Mouse (Mus musculus) E14TG2a.4 (cell line): ENCODE results near the gene Dnah7c.
"Not testable (repeated sequence)": the region's sequence is repeated elsewhere in the genome, so short reads cannot be mapped to it uniquely, and the experiment has no call there.

Source experiments
- H3K27me3 ChIP-seq: 2 replicates; pipeline ENCODE4 v1.6.1; 2014; ENCODE audit warnings: low read length, control low read depth; ENCODE audit not compliant: insufficient read depth
- H3K36me3 ChIP-seq: 2 replicates; pipeline ENCODE4 v1.6.1; 2014; ENCODE audit warnings: low read length, control low read depth; ENCODE audit not compliant: insufficient read depth
- H3K4me1 ChIP-seq: replicated peaks from 2 replicates; pipeline ENCODE4 v1.6.1; 2014; ENCODE audit warnings: low read depth, low read length, control low read depth
- H3K4me3 ChIP-seq: replicated peaks from 2 replicates; pipeline ENCODE4 v1.5.1; 2014; ENCODE audit warnings: mild to moderate bottlenecking, low read length
- H3K9me3 ChIP-seq: 2 replicates; pipeline ENCODE4 v1.6.1; 2014; ENCODE audit warnings: low read length, control low read depth
- CTCF ChIP-seq: conservative IDR thresholded peaks from 2 replicates; pipeline ENCODE4 v1.5.1; 2014; ENCODE audit warnings: low read length
- NANOG ChIP-seq: IDR thresholded peaks from 2 replicates; pipeline ENCODE4 v1.6.1; 2014; ENCODE audit warnings: borderline replicate concordance, low read length, mixed read lengths
- POU5F1 ChIP-seq: IDR thresholded peaks from 2 replicates; pipeline ENCODE4 v1.6.1; 2014; ENCODE audit warnings: low read length, borderline replicate concordance

Dnah7c gene

GRCm38 (mm10) chr1:46521032-46521431, 95.6 kb downstream of the Dnah7c start:
- TF ChIP-seq NANOG (no peak), CTCF (no peak), POU5F1 (no peak)
- H3K36me3 ChIP-seq = no peaks in the 10 kb centered on the region
- no peaks in the 10 kb centered on the region for H3K4me1 ChIP-seq
- H3K4me3 ChIP-seq = no peak overlapping the region
- no peaks in the 10 kb centered on the region for H3K27me3 ChIP-seq
- H3K9me3 ChIP-seq = no peaks in the 10 kb centered on the region

- H3K36me3 ChIP-seq, H3K9me3 ChIP-seq, H3K4me3 ChIP-seq, H3K27me3 ChIP-seq, H3K4me1 ChIP-seq: not testable (repeated sequence)
Measured at GRCm38 (mm10) chr1:46526537-46526936, 101.1 kb downstream of the Dnah7c start.

GRCm38 (mm10) chr1:46544812-46545421, 119.5 kb downstream of the Dnah7c start:
- TF ChIP-seq POU5F1 = no peak
- TF ChIP-seq NANOG = no peak
- TF ChIP-seq CTCF = no peak
- H3K9me3 ChIP-seq = peaks cover 27% of the 10 kb centered on the region; the same call in 1 of the 2 replicates

DNA sequence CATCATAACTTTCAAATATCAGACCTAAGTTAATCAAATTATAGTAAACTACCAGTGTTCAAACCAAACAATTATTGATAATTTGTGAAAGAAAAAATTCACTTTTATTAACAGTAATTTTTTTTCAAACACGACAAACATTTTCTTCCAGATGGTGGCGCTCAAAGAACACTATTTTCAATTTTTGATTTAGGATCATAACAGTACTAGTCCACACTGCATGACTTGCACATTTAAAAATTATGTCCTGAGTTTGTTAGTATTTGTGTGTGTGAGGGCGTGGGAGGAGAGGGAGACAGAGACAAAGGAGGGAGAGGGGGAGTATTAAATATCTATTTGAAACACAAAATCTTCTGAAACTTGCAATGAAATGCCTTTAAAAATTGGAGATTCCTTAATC, 155.0 kb downstream of the Dnah7c start:
- Histone ChIP-seq H3K4me3 (no peak overlapping the region), H3K27me3 (no peaks in the 10 kb centered on the region), H3K4me1 (no peaks in the 10 kb centered on the region), H3K9me3 (peaks cover 14% of the 10 kb centered on the region), H3K36me3 (no peaks in the 10 kb centered on the region)
- TF ChIP-seq CTCF (no peak; the same call in 1 of the 2 replicates), POU5F1 (no peak), NANOG (no peak)

More at GRCm38 (mm10) chr1:46544812-46545421, 119.5 kb downstream of the Dnah7c start:
- Histone ChIP-seq H3K27me3 (no peaks in the 10 kb centered on the region), H3K4me3 (no peak overlapping the region), H3K36me3 (no peaks in the 10 kb centered on the region), H3K4me1 (no peaks in the 10 kb centered on the region)

- H3K27me3 ChIP-seq, H3K36me3 ChIP-seq, H3K4me1 ChIP-seq, H3K4me3 ChIP-seq, H3K9me3 ChIP-seq: not testable (repeated sequence)
Measured at GRCm38 (mm10) chr1:46593826-46594225, 168.4 kb downstream of the Dnah7c start.

DNA sequence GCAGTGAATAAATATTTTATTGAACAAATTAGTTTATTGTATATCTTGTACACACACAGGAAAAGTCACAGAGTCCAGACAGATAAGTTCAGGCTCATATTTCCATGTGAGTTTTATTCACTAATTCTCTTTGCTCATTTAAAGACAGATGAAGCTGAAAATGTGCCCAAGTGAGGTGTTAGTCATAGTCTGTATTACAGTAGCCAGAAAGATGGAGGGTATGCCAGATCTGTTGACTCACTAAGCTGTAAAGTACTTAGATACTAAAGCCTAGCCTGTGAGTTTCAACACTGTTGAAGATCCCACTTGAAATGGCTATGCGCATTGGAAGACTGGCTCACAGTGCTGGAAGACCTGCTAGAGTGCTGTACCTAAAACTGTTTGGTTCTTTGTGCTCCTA, 171.0 kb downstream of the Dnah7c start:
- H3K9me3 ChIP-seq, H3K36me3 ChIP-seq, H3K4me3 ChIP-seq, H3K4me1 ChIP-seq, H3K27me3 ChIP-seq: not testable (repeated sequence)

- Histone ChIP-seq H3K27me3 (no peaks in the 10 kb centered on the region), H3K36me3 (no peaks in the 10 kb centered on the region), H3K4me1 (no peaks in the 10 kb centered on the region), H3K9me3 (peaks cover 36% of the 10 kb centered on the region), H3K4me3 (no peak overlapping the region)
- no peak for TF ChIP-seq NANOG
- no peak for TF ChIP-seq POU5F1
- TF ChIP-seq CTCF = no peak
Measured at GRCm38 (mm10) chr1:46620331-46620730, 194.9 kb downstream of the Dnah7c start.

DNA sequence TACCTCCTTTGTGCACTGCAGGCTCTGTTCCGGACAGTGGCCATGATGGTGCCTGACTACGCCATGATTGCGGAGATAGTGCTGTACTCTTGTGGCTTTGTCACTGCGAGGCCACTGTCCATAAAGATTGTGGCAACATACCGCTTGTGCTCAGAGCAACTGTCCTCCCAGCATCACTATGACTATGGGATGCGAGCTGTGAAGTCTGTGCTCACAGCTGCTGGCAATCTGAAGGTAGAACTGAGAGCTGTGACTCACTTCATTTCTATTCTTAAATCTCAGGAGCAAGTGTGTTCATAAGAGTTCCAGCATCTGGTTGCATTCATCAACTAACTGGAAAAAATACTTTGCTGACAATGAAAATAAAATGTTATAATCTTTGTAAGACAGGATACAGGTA, 200.5 kb downstream of the Dnah7c start:
- not testable (repeated sequence) for H3K27me3 ChIP-seq, H3K4me1 ChIP-seq, H3K36me3 ChIP-seq, H3K4me3 ChIP-seq
- peaks cover 17% of the 10 kb centered on the region for H3K9me3 ChIP-seq

GRCm38 (mm10) chr1:46649821-46650220, 224.4 kb downstream of the Dnah7c start:
- TF ChIP-seq NANOG = peak; percentile 70; the same call in 1 of the 2 replicates
- Histone ChIP-seq H3K36me3 (peaks cover 30% of the 10 kb centered on the region), H3K9me3 (peaks cover 35% of the 10 kb centered on the region)

DNA sequence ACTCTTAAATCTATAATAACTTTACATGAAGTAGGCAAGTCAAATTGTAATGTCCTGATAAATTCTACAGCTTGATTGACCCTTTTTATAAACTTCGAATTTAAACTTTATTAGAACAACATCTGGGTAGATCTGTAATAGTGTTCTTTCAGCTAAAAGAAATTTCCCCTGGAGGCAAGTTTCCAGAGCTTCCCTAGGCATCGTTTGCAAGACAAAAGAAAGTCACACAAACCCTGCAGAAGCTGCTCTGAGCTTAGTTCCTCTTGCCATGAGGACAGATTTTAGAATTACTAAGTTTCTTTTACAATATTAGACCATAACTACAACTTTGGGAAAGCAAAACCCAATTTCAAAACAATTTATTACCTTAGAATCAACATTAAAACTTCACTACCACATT, 227.3 kb downstream of the Dnah7c start:
- H3K4me1 ChIP-seq, H3K4me3 ChIP-seq, H3K27me3 ChIP-seq: not testable (repeated sequence)
- Histone ChIP-seq H3K36me3 (peaks cover 13% of the 10 kb centered on the region), H3K9me3 (peaks cover 12% of the 10 kb centered on the region)

More at GRCm38 (mm10) chr1:46649821-46650220, 224.4 kb downstream of the Dnah7c start:
- Histone ChIP-seq H3K4me1 (peaks cover 15% of the 10 kb centered on the region), H3K4me3 (peak overlapping the region; percentile 39; the same call in 1 of the 2 replicates)
- not testable (repeated sequence) for H3K27me3 ChIP-seq

DNA sequence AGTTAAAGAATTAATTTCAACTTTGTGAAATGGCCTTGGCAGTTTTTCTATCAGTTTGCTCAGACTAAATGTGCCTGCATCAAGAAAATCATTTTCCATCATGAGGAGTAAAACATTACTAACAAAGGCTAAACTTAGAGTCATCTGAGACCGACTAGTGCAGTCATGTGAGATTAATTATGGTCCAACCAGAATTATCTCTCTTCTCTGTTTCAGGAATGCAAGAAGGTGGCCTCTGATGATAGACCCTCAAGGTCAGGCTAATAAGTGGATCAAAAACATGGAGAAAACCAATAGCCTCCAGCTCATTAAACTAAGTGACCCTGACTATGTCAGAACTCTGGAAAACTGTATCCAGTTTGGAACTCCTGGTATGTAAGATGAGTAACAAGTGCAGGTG, 299.4 kb downstream of the Dnah7c start:
- H3K9me3 ChIP-seq, H3K4me3 ChIP-seq, H3K4me1 ChIP-seq: not testable (repeated sequence)

More for the DNA sequence above, 299.4 kb downstream of the Dnah7c start:
- not testable (repeated sequence) for H3K27me3 ChIP-seq, H3K36me3 ChIP-seq
